Mouse (Mus musculus) erythroblast, embryonic 14.5 days (primary cell): ENCODE data around the gene Adi1.

Experiments used
- GATA1 ChIP-seq: IDR thresholded peaks from 2 replicates; pipeline ENCODE4 v1.6.1; 2012; ENCODE audit warnings: low read length, inconsistent platforms, mixed read lengths
- TAL1 ChIP-seq: IDR thresholded peaks from 3 replicates; pipeline ENCODE4 v1.6.1; 2012; ENCODE audit warnings: low read length, inconsistent platforms, mixed read lengths

GRCm38 (mm10) chr12:28635058-28635534 lies 39.9 kb upstream of the Adi1 start:
- no peak for TF ChIP-seq GATA1
- no peak for TF ChIP-seq TAL1
